Mouse (Mus musculus) E14TG2a.4 (cell line): ENCODE data around the gene Adamts14.

ENCODE experiments used
- CTCF ChIP-seq: conservative IDR thresholded peaks from 2 replicates; pipeline ENCODE4 v1.5.1; 2014; ENCODE audit warnings: low read length
- POU5F1 ChIP-seq: IDR thresholded peaks from 2 replicates; pipeline ENCODE4 v1.6.1; 2014; ENCODE audit warnings: low read length, borderline replicate concordance

DNA sequence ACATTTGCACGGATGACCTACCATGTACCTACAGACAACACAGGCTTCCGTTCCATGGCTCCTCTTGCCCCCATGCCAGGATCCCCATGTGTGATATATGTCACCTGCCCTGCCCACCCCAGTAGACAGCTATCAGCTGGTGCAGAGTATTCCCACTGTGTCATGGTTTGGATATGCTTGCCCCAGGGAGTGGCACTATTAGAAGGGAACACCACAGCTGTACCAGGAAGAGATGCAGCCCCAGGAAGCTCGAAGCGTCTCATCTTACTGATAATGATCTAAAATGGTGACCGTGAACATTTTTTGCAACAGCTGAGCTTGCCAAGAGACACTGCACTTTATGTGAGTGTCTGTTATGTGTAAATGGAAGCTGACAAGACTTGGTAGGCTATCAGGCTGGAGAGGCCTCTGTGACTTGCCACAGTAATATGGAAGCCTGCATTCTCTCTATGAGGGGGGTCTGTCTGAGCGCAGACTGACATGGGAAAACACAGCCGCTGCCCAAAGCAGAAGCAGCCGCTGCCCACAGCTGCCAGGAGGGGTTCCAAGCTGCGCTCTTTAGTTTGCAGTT, 65.0 kb downstream of the Adamts14 start:
- TF ChIP-seq CTCF (no peak), POU5F1 (no peak)
